Mouse (Mus musculus): ENCODE measurements at regions not wholly inside any gene's neighbourhood (a gene's known extent, or its start where the extent isn't known, plus 50 kb on each side); places are given as distances from the start of the nearest gene placed in this dataset.

DNA sequence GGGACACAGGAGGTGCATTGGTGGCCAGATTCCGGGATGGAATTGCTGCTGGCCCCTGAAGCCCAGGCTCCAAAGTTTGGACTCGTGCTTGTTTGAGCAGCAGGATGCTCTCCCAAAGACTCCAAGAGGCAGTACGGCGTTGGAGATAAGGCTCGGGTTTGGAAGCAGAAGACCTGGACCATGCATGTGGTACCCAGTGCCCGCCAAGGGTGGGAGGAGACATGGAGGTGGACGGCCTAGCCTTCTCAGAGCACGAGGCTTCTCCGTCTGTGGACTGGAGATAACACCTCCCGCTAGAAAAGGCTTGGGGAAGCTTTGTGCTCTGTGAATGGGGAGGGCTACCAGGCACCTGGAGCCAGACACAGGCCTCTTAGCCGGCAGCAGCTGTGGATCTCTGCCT lies 271.7 kb downstream of the Rps6kc1 start:
- 81% methylated on average over 11 of the region's 11 CpGs for WGBS
- Histone ChIP-seq H3K9ac (no peak overlapping the region), H3K4me3 (ENCODE audit: low read depth, low read length) (no peak overlapping the region), H3K4me1 (ENCODE audit: insufficient read depth) (no peaks in the 10 kb centered on the region), H3K27me3 (ENCODE audit: insufficient read depth, low read length) (no peaks in the 10 kb centered on the region), H3K9me3 (ENCODE audit: low read depth, low read length) (no peaks in the 10 kb centered on the region), H3K27ac (ENCODE audit: low read depth) (no peak overlapping the region), H3K36me3 (ENCODE audit: insufficient read depth) (no peaks in the 10 kb centered on the region), H3K4me2 (no peak overlapping the region)
- ATAC-seq (ENCODE audit: insufficient read depth) (no peak), DNase-seq (no peak)
- no peak for TF ChIP-seq CTCF (IDR thresholded peaks at IDR 0.05; ENCODE audit: low read depth)

- Histone ChIP-seq H3K27ac (ENCODE audit: low read depth) (no peak overlapping the region), H3K4me3 (ENCODE audit: low read depth, low read length) (no peak overlapping the region), H3K9ac (no peak overlapping the region), H3K27me3 (ENCODE audit: insufficient read depth, low read length) (no peaks in the 10 kb centered on the region), H3K4me1 (ENCODE audit: insufficient read depth) (no peaks in the 10 kb centered on the region), H3K36me3 (ENCODE audit: insufficient read depth) (no peaks in the 10 kb centered on the region), H3K4me2 (no peak overlapping the region), H3K9me3 (ENCODE audit: low read depth, low read length) (no peaks in the 10 kb centered on the region)
- TF ChIP-seq CTCF (IDR thresholded peaks at IDR 0.05; ENCODE audit: low read depth): no peak
- WGBS: 58% methylated on average over 2 of the region's 2 CpGs
- no peak for ATAC-seq (ENCODE audit: insufficient read depth)
- DNase-seq: no peak
Measured at GRCm38 (mm10) chr1:190634935-190635334, 276.6 kb downstream of the Rps6kc1 start.

DNA sequence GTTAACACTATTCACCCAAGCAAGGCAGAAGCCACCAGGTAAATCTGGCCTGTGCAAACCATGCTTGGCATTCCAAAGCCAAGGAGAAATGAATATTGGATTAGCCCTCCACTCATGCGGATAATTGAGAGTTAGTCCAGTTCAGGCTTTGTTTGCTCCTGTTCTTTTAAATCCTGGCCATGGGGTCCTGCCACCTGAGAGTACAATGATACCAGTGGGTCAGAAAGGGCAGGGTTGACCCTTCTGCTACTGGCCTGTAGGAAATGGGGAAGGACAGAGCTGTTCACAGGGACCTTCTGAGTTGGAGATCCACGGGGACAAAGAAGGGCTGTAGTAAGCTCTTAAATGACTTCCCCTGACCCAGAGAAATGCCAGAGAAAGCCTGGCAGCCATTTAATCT lies 279.9 kb downstream of the Rps6kc1 start:
- no peak overlapping the region for H3K4me3 ChIP-seq (ENCODE audit: low read depth, low read length)
- H3K27me3 ChIP-seq (ENCODE audit: insufficient read depth, low read length): no peaks in the 10 kb centered on the region
- no peak overlapping the region for H3K27ac ChIP-seq (ENCODE audit: low read depth)
- H3K36me3 ChIP-seq (ENCODE audit: insufficient read depth): no peaks in the 10 kb centered on the region
- H3K9ac ChIP-seq: no peak overlapping the region
- no peak for TF ChIP-seq CTCF (IDR thresholded peaks at IDR 0.05; ENCODE audit: low read depth)
- 69% methylated on average over 2 of the region's 2 CpGs for WGBS
- ATAC-seq (ENCODE audit: insufficient read depth): no peak
- no peaks in the 10 kb centered on the region for H3K9me3 ChIP-seq (ENCODE audit: low read depth, low read length)
- no peak for DNase-seq
- no peak overlapping the region for H3K4me2 ChIP-seq
- no peaks in the 10 kb centered on the region for H3K4me1 ChIP-seq (ENCODE audit: insufficient read depth)

DNA sequence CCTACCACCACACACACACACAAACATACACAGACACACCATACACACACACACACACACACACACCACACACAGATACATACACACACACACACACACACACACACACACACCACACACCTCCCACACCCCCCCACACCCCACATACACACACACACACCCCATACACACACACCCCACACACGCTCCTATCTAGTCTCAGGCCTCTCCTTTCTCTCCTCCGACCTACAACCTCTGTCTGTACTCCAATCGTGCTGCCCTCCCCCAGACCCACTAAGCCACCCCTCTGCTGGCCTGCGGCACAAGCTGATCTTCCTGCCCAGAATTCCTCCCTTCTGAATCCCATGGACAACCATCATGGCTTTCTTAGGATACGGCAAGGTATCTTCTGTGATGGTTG lies 281.4 kb downstream of the Rps6kc1 start:
- no peaks in the 10 kb centered on the region for H3K9me3 ChIP-seq (ENCODE audit: low read depth, low read length)
- H3K4me3 ChIP-seq (ENCODE audit: low read depth, low read length): no peak overlapping the region
- H3K27ac ChIP-seq (ENCODE audit: low read depth): no peak overlapping the region
- H3K27me3 ChIP-seq (ENCODE audit: insufficient read depth, low read length): no peaks in the 10 kb centered on the region
- ATAC-seq (ENCODE audit: insufficient read depth) (no peak), DNase-seq (no peak)
- H3K4me2 ChIP-seq: no peak overlapping the region
- no peaks in the 10 kb centered on the region for H3K4me1 ChIP-seq (ENCODE audit: insufficient read depth)
- TF ChIP-seq CTCF (IDR thresholded peaks at IDR 0.05; ENCODE audit: low read depth): no peak
- H3K9ac ChIP-seq: no peak overlapping the region
- H3K36me3 ChIP-seq (ENCODE audit: insufficient read depth): no peaks in the 10 kb centered on the region
- 79% methylated on average over 5 of the region's 5 CpGs for WGBS

DNA sequence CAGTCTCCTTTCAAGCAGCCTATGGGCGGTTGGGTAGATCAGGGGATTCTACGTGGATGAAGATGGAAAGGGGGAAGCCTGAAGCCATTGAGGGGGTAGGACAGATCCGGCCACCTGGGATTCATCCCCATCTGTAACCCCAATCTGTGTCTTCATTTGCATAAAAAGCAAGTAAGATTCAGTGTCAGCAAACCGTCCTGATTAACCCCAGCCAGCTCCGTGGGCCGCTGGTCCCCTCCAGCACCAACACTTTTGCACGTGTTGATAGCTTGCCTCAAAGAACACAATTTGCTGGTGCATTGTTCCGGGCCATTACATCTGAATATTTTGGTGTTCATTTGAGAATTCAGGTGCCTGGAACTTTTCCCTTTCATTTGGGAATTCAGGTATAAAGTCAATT lies 287.7 kb downstream of the Rps6kc1 start:
- H3K9ac ChIP-seq: no peak overlapping the region
- H3K4me3 ChIP-seq (ENCODE audit: low read depth, low read length): no peak overlapping the region
- H3K4me2 ChIP-seq: no peak overlapping the region
- no peaks in the 10 kb centered on the region for H3K4me1 ChIP-seq (ENCODE audit: insufficient read depth)
- no peaks in the 10 kb centered on the region for H3K9me3 ChIP-seq (ENCODE audit: low read depth, low read length)
- H3K36me3 ChIP-seq (ENCODE audit: insufficient read depth): no peaks in the 10 kb centered on the region
- no peak overlapping the region for H3K27ac ChIP-seq (ENCODE audit: low read depth)
- ATAC-seq (ENCODE audit: insufficient read depth) (no peak), DNase-seq (no peak)
- no peak for TF ChIP-seq CTCF (IDR thresholded peaks at IDR 0.05; ENCODE audit: low read depth)
- no peaks in the 10 kb centered on the region for H3K27me3 ChIP-seq (ENCODE audit: insufficient read depth, low read length)
- 88% methylated on average over 8 of the region's 8 CpGs for WGBS

GRCm38 (mm10) chr1:190600425-190600824 lies 311.1 kb downstream of the Rps6kc1 start:
- 53% methylated on average over 3 of the region's 3 CpGs for WGBS
- Histone ChIP-seq H3K36me3 (ENCODE audit: insufficient read depth) (no peaks in the 10 kb centered on the region), H3K4me3 (ENCODE audit: low read depth, low read length) (no peak overlapping the region), H3K9me3 (ENCODE audit: low read depth, low read length) (no peaks in the 10 kb centered on the region), H3K4me1 (ENCODE audit: insufficient read depth) (no peaks in the 10 kb centered on the region), H3K27ac (ENCODE audit: low read depth) (no peak overlapping the region), H3K9ac (no peak overlapping the region), H3K4me2 (no peak overlapping the region), H3K27me3 (ENCODE audit: insufficient read depth, low read length) (no peaks in the 10 kb centered on the region)
- ATAC-seq (ENCODE audit: insufficient read depth) (no peak), DNase-seq (no peak)
- TF ChIP-seq CTCF (IDR thresholded peaks at IDR 0.05; ENCODE audit: low read depth): no peak

DNA sequence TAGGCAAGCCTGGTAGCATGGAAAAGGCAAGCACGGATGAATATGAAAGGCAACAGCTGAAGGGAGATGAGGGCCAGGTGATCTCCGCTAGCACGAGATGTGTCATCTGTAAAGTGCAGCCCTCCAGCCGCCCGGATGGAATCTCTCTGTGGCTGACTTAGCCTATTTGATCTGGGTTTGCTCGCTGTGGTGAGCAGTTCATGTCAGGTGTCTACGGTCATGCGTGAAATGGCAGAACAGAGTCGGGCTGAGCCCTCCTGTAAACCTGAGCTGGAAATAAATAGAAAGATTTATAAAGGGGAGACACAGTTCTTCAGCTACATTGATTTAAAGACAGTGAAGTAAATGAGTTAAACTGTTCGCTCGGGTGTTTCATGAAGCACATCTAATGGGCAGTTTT lies 311.9 kb downstream of the Rps6kc1 start:
- Histone ChIP-seq H3K36me3 (ENCODE audit: insufficient read depth) (no peaks in the 10 kb centered on the region), H3K27me3 (ENCODE audit: insufficient read depth, low read length) (no peaks in the 10 kb centered on the region), H3K4me1 (ENCODE audit: insufficient read depth) (no peaks in the 10 kb centered on the region), H3K9ac (no peak overlapping the region), H3K9me3 (ENCODE audit: low read depth, low read length) (no peaks in the 10 kb centered on the region), H3K4me3 (ENCODE audit: low read depth, low read length) (no peak overlapping the region), H3K27ac (ENCODE audit: low read depth) (no peak overlapping the region), H3K4me2 (no peak overlapping the region)
- no peak for TF ChIP-seq CTCF (IDR thresholded peaks at IDR 0.05; ENCODE audit: low read depth)
- WGBS: 87% methylated on average over 11 of the region's 11 CpGs
- ATAC-seq (ENCODE audit: insufficient read depth) (no peak), DNase-seq (no peak)

DNA sequence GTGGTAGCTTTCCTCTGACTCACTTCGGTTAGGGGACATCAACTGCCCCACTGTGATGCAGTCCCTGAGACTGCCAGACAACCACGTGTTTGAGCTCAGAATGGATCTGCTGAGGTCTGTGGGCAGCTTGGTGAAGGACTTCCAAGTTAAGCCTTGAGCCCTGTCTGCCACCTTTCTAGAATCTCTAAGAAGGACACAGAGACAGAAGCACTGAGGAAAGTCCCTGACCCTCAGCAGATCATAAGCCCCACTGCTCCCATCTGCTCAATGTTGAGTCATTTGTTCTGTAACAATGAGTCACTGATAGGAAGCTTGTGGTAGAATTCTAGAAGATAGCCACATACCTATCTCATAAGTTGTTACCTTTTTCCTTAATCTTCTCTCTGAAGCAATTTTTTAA lies 315.4 kb downstream of the Rps6kc1 start:
- no peak for ATAC-seq (ENCODE audit: insufficient read depth)

More for the DNA sequence above, 315.4 kb downstream of the Rps6kc1 start:
- Histone ChIP-seq H3K4me3 (ENCODE audit: low read depth, low read length) (no peak overlapping the region), H3K27ac (ENCODE audit: low read depth) (no peak overlapping the region), H3K9me3 (ENCODE audit: low read depth, low read length) (no peaks in the 10 kb centered on the region), H3K9ac (no peak overlapping the region), H3K27me3 (ENCODE audit: insufficient read depth, low read length) (no peaks in the 10 kb centered on the region), H3K36me3 (ENCODE audit: insufficient read depth) (no peaks in the 10 kb centered on the region), H3K4me2 (no peak overlapping the region), H3K4me1 (ENCODE audit: insufficient read depth) (no peaks in the 10 kb centered on the region)
- DNase-seq: no peak
- no peak for TF ChIP-seq CTCF (IDR thresholded peaks at IDR 0.05; ENCODE audit: low read depth)
- 83% methylated on average over 2 of the region's 2 CpGs for WGBS
